Mouse (Mus musculus) gastrocnemius, adult 2 months (tissue): ENCODE data around the gene St6gal1. TPM values are rescaled to one million over a fixed set of nuclear protein-coding genes. Genes with fewer than 3 reads are reported as not detected.
A peak's percentile ranks its signal among the peaks of the same experiment; 100 is the strongest.

Experiments
- DNase-seq: peaks from one replicate; pipeline ENCODE4 v3.0.0; 2022
- H3K27ac ChIP-seq: fragments of 200-600 bp; 2 replicates; pipeline ENCODE4 v1.8.1; 2022; ENCODE audit warnings: mild to moderate bottlenecking
- H3K4me3 ChIP-seq: fragments of 200-600 bp; 2 replicates; pipeline ENCODE4 v1.8.1; 2022; ENCODE audit warnings: mild to moderate bottlenecking, moderate library complexity
- CTCF ChIP-seq: fragments of 200-600 bp; IDR thresholded peaks from 2 replicates; pipeline ENCODE4 v1.8.1; 2022; ENCODE audit warnings: antibody characterized with exemption, mild to moderate bottlenecking, moderate library complexity
- intact Hi-C: fragments of 180-260 bp; cut with DNase I; formaldehyde crosslinking; loops from one replicate; pipeline ENCODE4 v1.15.1; 2025
- total RNA-seq, 2 experiments: library from RNA; stranded (reverse); gene quantifications; 2 replicates each; pipeline ENCODE4 v1.2.3; 2021

St6gal1 gene
- total RNA-seq, 2 experiments from 2014 or later = 2.6 to 3.5 TPM

DNA sequence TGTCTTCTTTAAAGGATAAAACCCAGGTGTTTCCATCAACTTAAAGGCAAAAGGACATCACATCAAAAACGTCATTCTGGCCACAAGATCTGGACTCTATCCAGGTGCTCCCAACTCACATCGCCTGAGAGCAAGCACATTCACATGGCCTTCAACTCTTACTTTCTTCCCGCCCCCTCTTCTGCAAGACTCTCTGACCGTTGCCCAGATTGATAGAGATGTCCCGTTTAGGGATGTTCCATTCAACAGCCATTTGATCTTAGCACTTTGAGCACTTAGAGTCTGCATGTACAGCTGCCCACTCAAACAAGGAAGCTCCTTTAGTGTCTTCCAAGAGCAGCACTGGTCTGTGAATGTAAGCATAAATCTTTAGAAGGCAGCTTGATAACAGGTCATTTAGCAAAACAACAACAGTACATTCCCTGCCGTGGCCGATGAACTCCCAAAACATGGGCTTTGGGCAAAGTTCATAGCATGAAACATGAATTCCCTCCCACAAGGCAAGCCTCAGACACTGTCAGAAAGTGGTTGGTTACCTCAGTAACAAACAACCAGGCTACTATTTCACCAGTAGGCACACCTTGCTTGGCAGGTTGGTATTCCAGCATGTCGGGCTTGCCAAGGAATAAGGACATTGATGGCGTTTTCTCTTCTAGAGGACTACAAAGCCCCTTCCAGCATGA, 32.8 kb upstream of the St6gal1 start:
- Histone ChIP-seq H3K4me3 (no peak overlapping the region), H3K27ac (no peak overlapping the region)
- no peak for TF ChIP-seq CTCF
- no peak for DNase-seq
- intact Hi-C loops = no loop called here

DNA sequence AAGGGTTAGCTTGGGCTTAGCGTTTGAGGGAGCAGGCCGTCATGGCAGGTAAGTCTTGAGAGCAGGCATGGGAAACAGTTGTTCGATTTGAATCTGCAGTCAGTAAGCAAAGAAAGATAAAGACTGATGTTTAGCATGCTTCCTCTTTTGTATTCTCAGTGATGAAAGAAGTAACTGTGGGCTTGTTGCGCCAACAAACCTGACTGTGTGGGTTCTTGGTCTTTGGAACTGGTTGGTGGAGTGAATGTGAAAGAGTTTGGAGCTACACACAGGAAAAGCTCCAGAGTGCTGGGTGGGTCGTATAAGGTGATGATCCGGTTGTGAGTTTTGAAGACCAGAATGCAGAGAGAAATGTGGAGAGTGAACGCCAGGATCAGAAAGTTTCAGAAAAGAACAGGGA, 28.9 kb upstream of the St6gal1 start:
- no peak overlapping the region for H3K4me3 ChIP-seq
- H3K27ac ChIP-seq = no peak overlapping the region
- intact Hi-C loops = no loop called here
- DNase-seq = no peak
- TF ChIP-seq CTCF = no peak

DNA sequence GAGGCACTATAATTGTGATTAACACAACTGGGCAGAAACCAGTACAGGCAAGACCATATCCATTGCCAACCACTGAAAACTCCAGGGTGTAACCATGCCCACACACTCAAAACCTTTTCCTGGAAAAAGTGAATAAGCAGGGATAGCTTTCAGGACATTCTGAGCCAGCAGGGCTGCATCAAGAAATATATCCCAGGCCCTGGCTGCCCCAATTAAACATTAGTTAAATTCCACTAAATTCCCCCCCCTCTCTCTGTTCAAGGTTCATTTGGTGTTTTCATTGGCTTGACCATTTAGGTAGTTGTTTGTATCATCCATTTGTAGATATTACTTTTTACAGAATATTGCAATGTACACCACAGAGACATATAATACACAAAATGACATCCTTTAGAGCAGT, 28.2 kb upstream of the St6gal1 start:
- no peak for TF ChIP-seq CTCF
- no peak overlapping the region for H3K4me3 ChIP-seq

DNA sequence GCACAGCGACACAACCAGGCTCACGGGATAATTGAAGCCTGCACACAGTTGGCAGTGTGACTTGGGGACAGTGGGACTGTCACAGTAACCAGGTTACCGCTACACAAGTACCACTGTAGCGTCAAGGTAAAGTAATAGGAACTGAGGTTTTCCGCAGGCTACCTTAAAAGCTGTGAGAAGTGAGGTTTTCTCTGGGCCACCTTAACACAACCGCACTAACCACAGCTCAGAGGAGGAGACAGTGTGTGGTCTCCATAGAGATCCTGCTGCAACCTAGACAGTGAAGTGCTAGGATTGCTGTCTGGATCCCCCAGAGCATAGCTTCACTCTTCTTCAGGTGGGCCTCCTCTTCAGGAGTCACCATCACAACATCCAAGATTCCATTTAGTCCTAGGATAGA, 27.7 kb upstream of the St6gal1 start:
- TF ChIP-seq CTCF = no peak

More for the DNA sequence above, 28.2 kb upstream of the St6gal1 start:
- H3K27ac ChIP-seq = no peak overlapping the region
- no peak for DNase-seq
- intact Hi-C loops = no loop called here

DNA sequence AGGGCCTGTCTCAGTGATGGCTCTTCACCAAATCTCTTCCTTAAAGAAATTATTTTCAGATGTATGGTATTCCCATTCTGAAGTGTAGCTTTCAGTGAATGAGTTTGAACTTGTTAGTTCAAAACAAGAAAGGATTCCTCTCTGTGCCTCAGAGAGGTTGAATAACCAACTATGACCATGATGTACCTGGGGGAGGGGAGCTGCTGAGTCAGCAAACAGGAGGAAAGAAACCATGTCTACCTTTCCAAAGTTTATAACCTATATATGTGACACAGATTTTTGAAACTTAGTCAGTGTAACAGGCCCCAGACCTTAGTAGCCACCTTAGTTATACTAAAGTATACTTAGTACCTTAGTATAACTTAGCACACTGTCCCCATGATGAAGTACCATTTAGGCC, 23.0 kb upstream of the St6gal1 start:
- no peak overlapping the region for H3K27ac ChIP-seq
- TF ChIP-seq CTCF = no peak
- DNase-seq = no peak
- intact Hi-C loops = no loop called here
- no peak overlapping the region for H3K4me3 ChIP-seq

More for the DNA sequence above, 27.7 kb upstream of the St6gal1 start:
- no peak overlapping the region for H3K4me3 ChIP-seq
- no peak for DNase-seq
- intact Hi-C loops = no loop called here
- H3K27ac ChIP-seq = no peak overlapping the region

DNA sequence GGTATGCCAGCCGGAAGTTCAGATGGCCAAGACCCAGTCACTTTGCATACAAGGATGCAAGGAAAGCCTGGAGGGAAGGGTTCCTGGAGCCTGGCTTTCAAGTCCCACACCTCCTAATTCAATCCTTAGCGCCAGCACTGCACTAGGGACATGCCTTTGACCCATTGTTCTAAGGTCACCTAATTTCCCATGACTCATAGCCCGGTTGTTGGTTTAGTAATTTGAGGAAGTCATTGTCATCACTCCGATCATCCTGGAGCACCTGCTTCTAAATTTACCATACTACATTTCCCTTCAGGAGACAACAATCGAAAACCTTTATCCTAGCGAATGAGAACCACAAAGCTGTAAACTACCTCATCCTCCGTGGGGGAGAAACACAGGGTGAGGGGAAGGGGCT, 10.2 kb upstream of the St6gal1 start:
- Histone ChIP-seq H3K27ac (no peak overlapping the region), H3K4me3 (no peak overlapping the region)
- no peak for TF ChIP-seq CTCF
- intact Hi-C loops = no loop called here
- DNase-seq = no peak

DNA sequence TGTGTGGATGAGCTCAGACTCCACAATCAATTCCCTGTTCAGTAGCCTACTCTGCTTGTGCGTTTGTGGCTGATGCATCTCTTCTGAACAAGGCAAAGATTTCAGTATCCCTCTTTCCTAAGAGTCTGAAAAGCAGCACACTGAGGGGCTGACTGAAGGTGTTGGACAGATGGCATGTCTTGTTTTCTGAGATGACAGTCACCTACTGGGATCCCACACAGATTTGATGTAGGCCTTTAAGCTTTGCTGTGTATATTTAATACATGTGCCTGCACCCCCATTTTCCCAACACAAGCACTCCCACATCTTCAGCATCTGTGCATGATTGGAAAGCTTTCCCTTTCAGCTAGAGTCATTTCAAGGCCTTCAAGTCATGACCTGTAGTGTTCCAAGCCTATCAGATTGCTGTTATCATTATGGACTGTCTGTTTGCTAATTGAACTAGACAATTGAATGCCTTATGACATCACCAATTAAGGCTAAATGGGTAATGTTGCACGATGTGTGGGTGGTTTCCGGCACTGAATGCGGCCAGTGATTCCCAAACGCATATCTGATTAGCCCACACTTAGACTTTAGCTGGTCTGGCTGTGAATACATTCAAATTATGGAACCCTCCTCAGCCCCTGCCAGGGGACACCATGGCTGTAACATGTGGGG, 9.2 kb upstream of the St6gal1 start:
- intact Hi-C loops = no loop called here
- Histone ChIP-seq H3K27ac (no peak overlapping the region), H3K4me3 (no peak overlapping the region)
- DNase-seq = no peak
- no peak for TF ChIP-seq CTCF

DNA sequence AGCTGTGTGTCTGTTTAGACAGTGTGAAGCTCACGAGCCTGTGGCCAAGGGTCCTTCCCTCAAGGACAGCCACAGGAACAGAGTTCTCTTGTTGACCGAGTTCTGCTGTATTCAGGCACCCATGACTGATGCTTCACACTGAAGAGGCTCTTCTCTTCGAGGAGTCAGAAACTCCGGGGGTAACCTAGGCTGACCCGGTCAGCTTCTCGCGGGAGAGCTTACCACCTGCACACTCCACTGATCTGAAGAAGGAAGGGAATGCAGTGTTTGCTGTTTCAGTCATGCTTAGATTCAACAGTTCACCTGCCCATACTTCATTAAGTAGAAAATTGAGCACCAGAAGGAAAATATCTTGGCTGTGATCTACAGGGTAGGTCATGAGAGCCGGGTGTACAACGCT, 8.2 kb upstream of the St6gal1 start:
- intact Hi-C loops = no loop called here
- DNase-seq = no peak
- TF ChIP-seq CTCF = no peak

DNA sequence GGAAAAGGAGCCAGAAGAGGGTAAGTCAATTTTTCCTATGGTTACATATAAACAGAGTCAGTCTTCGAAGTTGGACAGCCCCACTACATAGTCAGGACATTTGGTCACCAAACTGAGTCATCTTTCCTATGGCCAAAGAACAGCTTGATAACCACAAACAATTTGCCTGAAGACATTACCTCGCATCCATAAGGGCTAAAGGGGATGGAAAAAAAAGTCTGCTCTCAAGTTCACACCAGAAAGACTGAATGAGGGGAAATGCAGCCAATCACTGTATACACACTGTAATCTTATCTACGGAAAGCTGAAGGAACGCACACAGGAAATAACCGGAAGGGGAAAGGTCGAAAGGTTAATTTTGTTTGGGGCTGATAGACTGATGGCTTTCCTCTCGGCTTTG, 6.2 kb upstream of the St6gal1 start:
- intact Hi-C loops = no loop called here
- H3K27ac ChIP-seq = no peak overlapping the region
- DNase-seq = no peak
- no peak overlapping the region for H3K4me3 ChIP-seq
- no peak for TF ChIP-seq CTCF

More for the DNA sequence above, 8.2 kb upstream of the St6gal1 start:
- H3K4me3 ChIP-seq = no peak overlapping the region
- no peak overlapping the region for H3K27ac ChIP-seq

DNA sequence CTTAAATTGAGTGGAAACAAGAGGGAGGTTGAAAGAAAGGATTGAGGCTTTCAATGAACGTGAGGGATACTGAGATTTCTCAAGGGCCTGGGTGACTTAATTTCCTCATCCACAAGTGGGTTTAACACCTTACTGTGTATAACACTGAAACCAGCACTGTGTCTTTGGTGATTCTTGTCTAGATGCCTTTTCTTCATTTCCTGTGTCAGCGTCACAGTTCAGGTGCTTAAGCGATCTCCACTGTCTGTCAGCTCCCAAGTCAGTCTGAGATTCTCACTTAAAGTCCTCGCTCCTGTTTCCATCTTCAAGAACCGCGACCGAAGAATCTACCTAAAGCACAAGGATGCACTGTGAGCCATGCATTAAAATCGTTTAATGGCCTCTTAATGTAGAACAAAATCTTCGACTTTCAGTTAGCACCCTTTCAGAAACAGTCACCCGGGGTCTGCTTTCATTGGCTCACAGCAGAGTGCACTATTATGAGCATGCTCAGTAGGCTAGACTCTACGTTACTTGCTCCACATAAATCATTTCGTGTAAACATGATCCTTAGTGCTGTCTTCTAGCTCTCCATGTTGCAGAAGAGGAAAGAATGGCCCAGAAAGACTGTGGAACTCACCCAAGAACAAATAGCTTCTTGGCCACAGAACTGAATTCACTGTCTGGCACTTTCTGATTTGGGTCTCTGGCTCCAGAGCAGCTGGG, 1.2 kb upstream of the St6gal1 start:
- peak overlapping the region; percentile 91 for H3K4me3 ChIP-seq
- no peak for DNase-seq
- TF ChIP-seq CTCF = no peak
- intact Hi-C loops = loop anchor here (5.0 kb wide), 2 partner anchors 71 to 179 kb away; no protein-coding TSS in a partner anchor
- peak overlapping the region; percentile 87 for H3K27ac ChIP-seq

DNA sequence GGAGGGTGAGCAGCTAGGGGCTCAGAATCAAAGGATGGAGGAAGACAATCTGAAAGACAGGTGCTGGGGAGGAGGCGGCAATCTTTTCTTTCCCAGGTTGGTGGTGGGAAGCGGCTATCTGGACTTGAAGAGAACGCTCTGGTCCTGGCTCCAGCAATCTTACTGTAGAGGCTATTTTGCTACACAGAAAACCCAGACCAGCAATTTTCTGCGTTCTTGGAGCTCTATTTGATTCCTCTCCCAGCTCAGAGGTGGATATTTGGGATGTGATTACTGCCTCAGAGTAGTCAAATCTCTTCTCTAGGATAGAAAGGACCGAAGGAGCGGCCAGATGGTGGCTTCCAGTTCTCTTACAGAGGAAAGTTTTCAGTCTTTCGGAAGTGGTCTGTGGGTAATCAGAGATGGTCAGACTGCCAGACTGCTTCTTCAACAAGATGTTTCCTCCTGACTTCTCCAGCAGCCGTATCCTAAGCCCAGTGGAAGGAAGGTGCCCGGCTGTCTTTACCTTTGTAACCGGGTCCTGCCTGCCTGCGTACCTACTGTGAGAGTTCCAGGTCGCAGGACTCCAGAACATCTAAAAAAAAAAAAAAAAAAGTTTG, 570 bp upstream of the St6gal1 start:
- intact Hi-C loops = loop anchor here (5.0 kb wide), 2 partner anchors 72 to 178 kb away; no protein-coding TSS in a partner anchor
- Histone ChIP-seq H3K27ac (peak overlapping the region; percentile 87), H3K4me3 (peak overlapping the region; percentile 91)
- DNase-seq = no peak
- no peak for TF ChIP-seq CTCF

DNA sequence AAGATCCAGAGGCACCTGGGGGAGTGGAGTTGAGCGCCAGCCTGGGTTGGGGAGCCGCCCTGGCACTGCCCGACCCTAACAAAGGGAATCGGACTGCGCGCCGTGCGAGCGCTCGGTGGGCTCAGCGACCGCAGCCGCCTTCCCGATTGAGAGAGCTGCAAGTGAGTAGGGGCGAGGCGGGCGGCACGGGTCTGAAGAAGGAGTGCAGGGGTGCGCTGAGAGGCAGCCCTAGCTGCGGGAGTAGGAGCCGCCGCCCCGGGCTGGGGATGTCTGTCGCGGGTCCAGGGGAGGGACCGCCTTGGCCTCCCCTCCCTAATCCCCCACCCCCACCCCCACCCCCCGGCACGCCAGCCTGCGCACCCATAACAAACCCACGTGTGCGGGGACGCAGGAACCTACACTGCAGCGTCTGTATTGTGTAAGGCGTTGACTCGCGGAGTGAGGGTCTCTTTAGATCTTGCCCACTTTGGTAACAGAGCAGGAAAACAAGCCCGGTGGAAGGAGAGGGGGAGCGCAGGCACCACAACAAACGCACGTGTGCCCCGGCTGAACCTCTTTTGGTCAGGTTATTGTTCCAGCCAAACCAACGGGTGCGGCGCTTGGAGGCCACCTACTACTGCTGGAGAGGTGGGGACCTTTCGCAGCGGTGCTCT, 655 bp downstream of the St6gal1 start:
- DNase-seq = peak; percentile 67
- Histone ChIP-seq H3K4me3 (peak overlapping the region; percentile 91), H3K27ac (peak overlapping the region; percentile 87)
- TF ChIP-seq CTCF = no peak
- intact Hi-C loops = loop anchor here (5.0 kb wide), 1 partner anchor 47 kb away; no protein-coding TSS in a partner anchor
